ENCODE assay signal across 31 mouse cellular contexts in genomic region chr6:143136688-143137087, GRCm38 (mm10).
"Had no signal": no experiment of that assay in that cellular context is flagged by ENCODE, and none has a peak within 500 bp of the region (broad histone marks: within the 10 kb centered on the region; RNA-seq: fewer than 3 reads in every experiment).

No protein-coding gene starts in this region.

- H3K4me3 ChIP-seq: left cerebral cortex, adult 2 months; limb, embryonic 12.5 days; limb, embryonic 13.5 days; limb, embryonic 15.5 days; liver, embryonic 12.5 days; liver, embryonic 13.5 days; liver, embryonic 15.5 days; lung, embryonic 15.5 days; megakaryocyte, embryonic 14.5 days; midbrain, embryonic 10.5 days; midbrain, embryonic 12.5 days; midbrain, embryonic 13.5 days; myocyte; neural tube, embryonic 12.5 days; neural tube, embryonic 13.5 days had no signal

- H3K4me2 ChIP-seq: limb, embryonic 12.5 days; limb, embryonic 13.5 days; limb, embryonic 15.5 days; liver, embryonic 11.5 days; liver, embryonic 12.5 days; liver, embryonic 13.5 days; liver, embryonic 15.5 days; lung, embryonic 14.5 days; lung, embryonic 15.5 days; midbrain, embryonic 12.5 days; midbrain, embryonic 13.5 days; neural tube, embryonic 12.5 days; neural tube, embryonic 13.5 days had no signal

- H3K9me3 ChIP-seq: limb, embryonic 12.5 days; limb, embryonic 13.5 days; limb, embryonic 15.5 days; liver, embryonic 12.5 days; liver, embryonic 13.5 days; liver, embryonic 15.5 days; lung, embryonic 15.5 days; megakaryocyte, embryonic 14.5 days; midbrain, embryonic 10.5 days; midbrain, embryonic 12.5 days; midbrain, embryonic 13.5 days; neural tube, embryonic 12.5 days; neural tube, embryonic 13.5 days had no signal

- H3K4me1 ChIP-seq: limb, embryonic 12.5 days; limb, embryonic 13.5 days; limb, embryonic 15.5 days; liver, embryonic 13.5 days; liver, embryonic 15.5 days; lung, embryonic 15.5 days; midbrain, embryonic 10.5 days; midbrain, embryonic 12.5 days; midbrain, embryonic 13.5 days; neural tube, embryonic 12.5 days; neural tube, embryonic 13.5 days had no signal

- ATAC-seq: liver, embryonic 12.5 days; liver, postnatal 0 days; lung, postnatal 0 days; midbrain, embryonic 13.5 days; midbrain, embryonic 16.5 days had no signal

- H3K27ac ChIP-seq: left cerebral cortex, adult 2 months; limb, embryonic 12.5 days; limb, embryonic 13.5 days; limb, embryonic 15.5 days; liver, embryonic 12.5 days; liver, embryonic 13.5 days; liver, embryonic 14.5 days; liver, embryonic 15.5 days; lung, embryonic 15.5 days; macrophage; midbrain, embryonic 10.5 days; midbrain, embryonic 12.5 days; midbrain, embryonic 13.5 days; neural tube, embryonic 12.5 days; neural tube, embryonic 13.5 days had no signal

- H3K9ac ChIP-seq: limb, embryonic 12.5 days; limb, embryonic 13.5 days; limb, embryonic 15.5 days; liver, embryonic 12.5 days; liver, embryonic 13.5 days; liver, embryonic 14.5 days; liver, embryonic 15.5 days; liver, postnatal 0 days; lung, embryonic 14.5 days; lung, embryonic 15.5 days; midbrain, embryonic 12.5 days; midbrain, embryonic 13.5 days; neural tube, embryonic 12.5 days; neural tube, embryonic 13.5 days had no signal

- H3K36me3 ChIP-seq: limb, embryonic 12.5 days; limb, embryonic 13.5 days; limb, embryonic 15.5 days; liver, embryonic 12.5 days; liver, embryonic 13.5 days; liver, embryonic 15.5 days; lung, embryonic 15.5 days; midbrain, embryonic 10.5 days; midbrain, embryonic 12.5 days; midbrain, embryonic 13.5 days; neural tube, embryonic 12.5 days; neural tube, embryonic 13.5 days had no signal

- H3K27me3 ChIP-seq: limb, embryonic 12.5 days; limb, embryonic 13.5 days; limb, embryonic 15.5 days; liver, embryonic 12.5 days; liver, embryonic 13.5 days; liver, embryonic 15.5 days; lung, embryonic 15.5 days; midbrain, embryonic 12.5 days; midbrain, embryonic 13.5 days; neural tube, embryonic 12.5 days; neural tube, embryonic 13.5 days had no signal

- DNase-seq: left cerebral cortex, postnatal 4 days; liver; liver, embryonic 13.5 days; liver, postnatal 0 days; lung, adult 18-20 months; lung, adult 2 months; lung, embryonic 14.5 days; lung, postnatal 10 days; lung, postnatal 14 days; lung, postnatal 36 days; lung, postnatal 4 days; midbrain, embryonic 14.5 days had no signal
